Mouse (Mus musculus): ENCODE measurements around the gene Rcn3.

GRCm38 (mm10) chr7:45046853-45047350 is 45.1 kb downstream of the Rcn3 start:
- TF ChIP-seq GATA1 (IDR thresholded peaks at IDR 0.05; ENCODE audit: low read length) (no peak), TAL1 (IDR thresholded peaks at IDR 0.05; ENCODE audit: low read length) (no peak)

Measured in erythroblast, embryonic 14.5 days (primary cell).